Mouse (Mus musculus): ENCODE measurements around the gene Rnase9. TPM values are rescaled to one million over a fixed set of nuclear protein-coding genes. Genes with fewer than 3 reads are reported as not detected.

Gene Rnase9
- total RNA-seq, 2 experiments from 2014 or later = not detected

Other genes starting within 250 kb of the Rnase9 start
- gene Ccnb1ip1, start 234.1 kb downstream of the Rnase9 start, total RNA-seq (2021) = 1 to 10 TPM in 1 of 2 experiments, under 1 TPM in 1; 0.28 to 1.9 TPM
- gene Parp2, start 234.0 kb downstream of the Rnase9 start, total RNA-seq (2021) = 10 to 100 TPM; 21.6 to 30.1 TPM
- gene Tep1, start 171.3 kb downstream of the Rnase9 start, total RNA-seq (2021) = 1 to 10 TPM; 2.7 to 6.1 TPM
- 1 to 10 TPM; 2.4 to 2.5 TPM for gene Klhl33, start 144.4 kb downstream of the Rnase9 start, total RNA-seq (2021)
- 10 to 100 TPM; 30.9 to 42.8 TPM for gene Osgep, start 117.0 kb downstream of the Rnase9 start, total RNA-seq (2021)
- 10 to 100 TPM; 66.3 to 71.3 TPM for gene Apex1, start 116.9 kb downstream of the Rnase9 start, total RNA-seq (2021)
- gene Pip4p1, start 111.0 kb downstream of the Rnase9 start, total RNA-seq (2021) = 10 to 100 TPM; 77.4 to 86.4 TPM
- 10 to 100 TPM; 11.8 to 14.8 TPM for gene Pnp, start 110.8 kb downstream of the Rnase9 start, total RNA-seq (2021)
- gene Gm49342, start 97.4 kb downstream of the Rnase9 start, total RNA-seq (2021) = 10 to 100 TPM; 11.5 to 20.3 TPM
- gene Pnp2, start 85.9 kb downstream of the Rnase9 start, total RNA-seq (2021) = under 1 TPM; 0.52 to 0.92 TPM
- under 1 TPM; 0.24 to 0.35 TPM for gene Rnase10, start 34.1 kb downstream of the Rnase9 start, total RNA-seq (2021)
- gene Rnase11, start 8.3 kb upstream of the Rnase9 start, total RNA-seq (2021) = not detected
- not detected for gene Rnase12, start 15.8 kb upstream of the Rnase9 start, total RNA-seq (2021)
- gene Olfr750, start 32.6 kb upstream of the Rnase9 start, total RNA-seq (2021) = not detected
- 10 to 100 TPM; 19.8 to 20.8 TPM for gene Rnase4, start 49.2 kb upstream of the Rnase9 start, total RNA-seq (2021)
- gene Ang, start 49.3 kb upstream of the Rnase9 start, total RNA-seq (2021) = 1 to 10 TPM; 4.7 to 5.6 TPM
- gene Eddm3b, start 72.6 kb upstream of the Rnase9 start, total RNA-seq (2021) = not detected
- gene Rnase6, start 82.0 kb upstream of the Rnase9 start, total RNA-seq (2021) = under 1 TPM in 1 of 2 experiments, not detected in 1; 0.74 TPM
- gene Rnase1, start 104.9 kb upstream of the Rnase9 start, total RNA-seq (2021) = 1 to 10 TPM; 1.0 to 1.1 TPM
- not detected for gene Rnase2b, start 120.4 kb upstream of the Rnase9 start, total RNA-seq (2021)
- gene Ang2, start 157.3 kb upstream of the Rnase9 start, total RNA-seq (2021) = not detected
- not detected for gene Ear14, start 161.5 kb upstream of the Rnase9 start, total RNA-seq (2021)
- gene Rnase2a, start 214.2 kb upstream of the Rnase9 start, total RNA-seq (2021) = not detected